Mouse (Mus musculus) ES-CJ7 (cell line): ENCODE measurements around the gene Gata2.

Source experiments
- DNase-seq: peaks from one replicate; pipeline ENCODE4 v3.0.0; 2011; ENCODE audit warnings: low read depth, low spot score

The Gata2 gene

DNA sequence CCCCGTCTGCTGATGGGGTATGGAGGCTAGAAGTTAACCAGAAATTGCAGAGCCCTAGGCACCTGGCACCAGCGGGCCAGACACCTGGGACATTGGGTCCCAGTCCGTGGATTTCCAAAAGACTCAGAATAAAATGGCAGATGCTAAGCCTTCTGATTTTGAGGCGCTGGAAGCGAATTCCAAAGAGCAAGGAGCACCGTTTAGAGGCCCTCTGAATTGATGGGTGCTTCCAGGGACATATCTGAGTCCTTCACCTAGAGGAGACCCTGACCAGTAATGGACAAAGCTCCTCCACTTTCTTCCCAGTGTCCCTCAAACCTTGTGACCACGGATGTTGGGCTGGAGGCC lies 1.3 kb downstream of the Gata2 start:
- DNase-seq: no peak

DNA sequence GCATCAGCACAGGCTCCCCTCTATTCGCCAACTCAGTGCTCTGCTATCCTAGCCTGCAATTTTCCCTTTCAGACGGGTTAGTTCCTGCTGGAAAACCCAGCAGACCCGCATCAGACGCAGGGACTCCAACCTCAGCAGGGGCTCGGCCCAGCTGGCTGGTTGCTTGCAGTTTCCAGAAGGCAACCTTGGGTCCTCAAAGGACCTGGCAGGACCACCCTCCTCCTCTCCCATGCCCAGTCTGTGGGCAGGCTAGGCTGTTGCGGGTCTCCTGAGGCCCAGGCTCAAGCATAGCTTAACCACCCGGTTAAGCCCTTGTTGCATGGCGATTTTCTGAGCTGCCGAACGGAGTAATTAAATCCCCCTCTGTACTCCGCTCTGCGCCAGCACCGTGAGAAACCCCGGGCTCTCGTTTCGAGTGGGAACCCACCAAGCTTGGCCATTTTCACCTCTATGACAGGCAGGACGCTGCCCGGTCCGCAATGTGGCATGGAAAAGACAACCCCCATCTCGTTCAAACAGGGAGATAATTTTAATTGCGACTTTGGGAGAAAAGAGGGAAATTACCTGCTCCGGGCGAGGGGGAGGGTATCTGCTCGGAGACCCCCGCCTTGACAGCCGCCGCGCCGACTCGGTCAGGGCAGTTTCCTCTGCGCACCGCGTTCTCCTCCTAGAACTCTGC lies 2.5 kb downstream of the Gata2 start:
- peak; percentile 61 for DNase-seq

DNA sequence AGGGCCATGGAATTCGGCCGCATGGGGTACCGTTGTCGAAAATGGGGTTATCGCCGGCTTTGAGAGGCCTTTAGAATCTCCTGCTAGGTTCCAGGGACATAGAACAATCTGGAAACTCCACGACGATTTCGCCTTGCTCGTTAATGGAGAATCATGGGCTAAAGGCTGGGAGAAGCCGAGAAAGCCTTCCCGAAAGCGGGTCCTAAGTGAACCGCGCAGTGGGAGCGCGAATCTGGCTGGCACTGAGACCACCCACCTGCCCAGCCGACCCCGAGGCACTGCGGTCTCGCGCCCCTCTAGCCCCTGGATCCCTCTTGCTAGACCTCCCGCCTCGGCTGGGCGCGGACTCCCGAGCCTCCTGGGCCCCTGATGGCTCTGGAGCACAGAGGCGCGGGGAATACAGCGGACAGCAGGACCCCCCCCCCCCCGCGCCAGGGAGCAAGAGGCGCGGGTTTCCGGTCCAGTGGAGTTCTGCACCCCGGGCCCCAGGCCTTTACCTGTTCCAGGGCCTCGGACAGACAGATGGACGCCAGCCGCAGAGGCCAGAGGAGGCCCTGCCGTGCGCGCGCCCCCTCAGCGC lies 3.1 kb downstream of the Gata2 start:
- DNase-seq: no peak

DNA sequence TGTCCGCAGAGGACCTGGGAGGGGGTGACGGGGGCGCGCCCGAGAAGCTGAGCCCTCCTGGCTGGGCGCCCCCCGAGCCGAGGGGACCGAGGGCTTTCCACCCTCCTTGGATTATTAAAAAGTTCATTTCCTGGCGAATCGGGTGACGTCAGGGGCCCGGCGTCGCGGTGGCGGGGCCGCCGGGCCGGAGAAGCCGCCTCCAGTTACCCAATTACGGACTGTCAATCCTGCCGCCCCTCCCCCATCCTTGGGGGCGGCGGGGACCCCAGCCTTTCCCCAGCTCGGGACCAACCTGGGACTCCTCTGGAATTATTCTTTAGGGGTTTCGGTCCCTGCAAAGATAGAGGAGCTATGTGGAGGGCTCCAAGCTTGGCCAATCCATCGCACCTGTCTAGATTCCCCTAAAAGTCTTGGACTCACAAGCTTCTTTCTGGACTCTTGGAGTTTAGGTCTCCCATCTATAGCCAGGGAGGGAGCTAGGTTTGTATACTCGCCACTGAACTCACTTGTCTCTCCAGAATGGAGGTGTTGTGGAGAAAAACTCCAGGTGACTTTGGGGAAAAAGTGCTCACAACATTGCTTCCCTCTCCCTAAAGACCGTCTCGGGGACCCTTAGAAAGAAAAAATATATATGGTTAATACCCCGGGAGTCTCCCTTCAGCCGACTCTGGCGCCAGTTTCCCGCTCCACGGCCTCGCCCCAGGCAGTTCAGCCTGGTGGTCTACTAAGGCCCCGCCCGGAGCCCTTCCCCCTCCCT lies 3.8 kb downstream of the Gata2 start:
- no peak for DNase-seq

DNA sequence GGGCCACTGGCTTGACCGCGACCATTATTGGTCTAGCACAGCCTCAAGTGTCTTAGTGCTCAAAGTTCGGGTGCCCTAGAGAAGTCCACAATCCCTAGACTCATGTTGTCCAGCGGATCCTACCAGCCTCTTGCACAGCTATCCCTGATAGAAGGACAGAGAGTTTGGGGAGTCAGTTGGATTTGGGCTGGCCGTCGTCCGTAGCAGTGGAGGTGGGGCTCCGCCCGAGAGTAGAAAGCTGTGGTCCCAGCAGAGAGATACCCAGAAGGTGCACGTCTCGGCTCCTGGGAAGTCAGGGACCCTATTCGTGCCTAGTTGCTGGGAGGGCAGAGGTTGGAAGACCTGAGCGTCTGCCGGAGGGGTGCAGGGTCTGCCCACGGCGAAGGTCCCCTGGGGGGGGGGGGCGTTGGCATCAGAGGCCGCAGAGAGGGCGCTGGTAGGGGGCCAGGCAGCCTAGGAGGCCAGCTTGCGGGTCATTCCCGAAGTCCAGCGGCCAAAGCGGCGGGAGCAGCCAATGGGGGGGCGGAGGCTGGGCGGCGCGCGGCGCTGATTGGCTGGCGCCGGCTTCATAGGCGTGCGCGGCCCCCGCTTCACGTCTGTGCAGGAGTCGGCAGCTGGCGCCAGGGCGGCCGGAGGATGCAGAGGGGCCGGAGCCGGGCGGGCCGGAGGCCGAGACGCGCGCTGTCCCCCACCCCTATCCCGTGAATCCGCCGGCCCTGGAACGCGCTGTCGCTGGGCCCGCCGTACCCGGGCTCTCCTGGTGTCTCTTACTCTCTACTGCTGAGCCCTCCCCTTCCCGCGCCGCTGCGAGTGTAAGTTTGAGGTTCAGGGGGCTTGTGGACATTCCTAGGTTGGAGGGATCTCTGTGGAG lies 4.6 kb downstream of the Gata2 start:
- peak; percentile 55 for DNase-seq

DNA sequence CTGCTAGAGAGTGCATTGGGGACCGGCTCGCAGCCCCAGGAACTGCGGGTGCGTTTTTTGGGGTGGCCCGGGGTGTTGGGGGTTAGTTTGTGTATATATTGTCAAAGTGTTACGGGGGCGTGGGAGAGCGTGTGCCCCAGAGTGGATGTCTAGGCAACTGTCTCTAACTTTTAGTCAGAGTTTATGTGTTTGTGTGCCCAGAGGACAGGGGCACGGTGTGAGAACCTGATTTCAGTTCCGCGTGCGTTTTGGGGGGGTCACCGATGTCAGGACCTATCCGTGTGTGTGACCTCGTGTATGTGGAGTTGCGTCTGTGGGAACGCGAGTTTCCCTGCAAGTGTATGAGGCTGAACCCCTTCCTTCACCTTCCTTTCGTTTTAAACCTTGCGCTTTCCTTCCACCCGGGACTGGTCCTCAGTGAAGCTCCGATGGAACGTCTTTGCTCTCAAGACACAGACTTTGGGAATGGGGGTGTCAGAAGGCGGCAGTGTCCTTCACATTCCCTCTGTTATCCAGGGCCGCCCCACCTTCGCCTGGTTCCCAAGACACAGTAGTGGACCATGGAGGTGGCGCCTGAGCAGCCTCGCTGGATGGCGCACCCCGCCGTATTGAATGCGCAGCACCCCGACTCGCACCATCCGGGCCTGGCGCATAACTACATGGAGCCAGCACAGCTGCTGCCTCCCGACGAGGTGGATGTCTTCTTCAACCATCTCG lies 5.5 kb downstream of the Gata2 start:
- no peak for DNase-seq

DNA sequence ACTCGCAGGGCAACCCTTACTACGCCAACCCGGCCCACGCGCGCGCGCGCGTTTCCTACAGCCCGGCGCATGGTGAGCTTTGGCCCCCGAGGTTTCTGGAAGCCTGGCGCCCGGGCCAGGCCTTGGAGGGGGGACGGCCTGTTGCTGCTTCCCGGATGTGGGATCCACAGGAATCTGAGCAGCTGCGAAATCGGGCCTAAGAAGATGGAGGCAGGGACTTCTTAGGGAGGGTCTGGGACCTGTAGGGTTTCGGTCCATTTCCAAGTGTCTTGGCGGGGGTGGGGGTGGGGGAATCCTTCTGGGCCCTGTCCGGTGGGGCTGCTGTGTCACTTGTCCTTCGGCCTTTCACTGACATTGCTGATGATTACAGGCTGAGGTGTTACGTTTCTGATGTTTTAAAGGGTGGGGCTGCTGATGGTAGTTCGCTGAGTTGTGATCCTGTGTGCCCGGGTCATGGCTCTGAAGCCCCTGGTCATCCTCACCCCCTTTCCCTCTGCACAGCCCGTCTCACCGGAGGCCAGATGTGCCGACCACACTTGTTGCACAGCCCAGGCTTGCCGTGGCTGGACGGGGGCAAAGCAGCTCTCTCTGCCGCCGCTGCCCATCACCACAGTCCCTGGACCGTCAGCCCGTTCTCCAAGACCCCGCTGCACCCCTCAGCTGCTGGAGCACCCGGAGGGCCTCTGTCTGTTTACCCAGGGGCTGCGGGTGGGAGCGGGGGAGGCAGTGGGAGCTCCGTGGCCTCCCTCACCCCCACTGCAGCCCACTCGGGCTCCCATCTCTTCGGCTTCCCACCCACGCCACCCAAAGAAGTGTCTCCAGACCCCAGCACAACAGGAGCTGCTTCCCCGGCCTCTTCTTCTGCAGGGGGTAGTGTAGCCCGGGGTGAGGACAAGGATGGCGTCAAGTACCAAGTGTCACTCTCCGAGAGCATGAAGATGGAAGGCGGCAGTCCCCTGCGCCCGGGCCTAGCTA lies 6.3 kb downstream of the Gata2 start:
- no peak for DNase-seq

DNA sequence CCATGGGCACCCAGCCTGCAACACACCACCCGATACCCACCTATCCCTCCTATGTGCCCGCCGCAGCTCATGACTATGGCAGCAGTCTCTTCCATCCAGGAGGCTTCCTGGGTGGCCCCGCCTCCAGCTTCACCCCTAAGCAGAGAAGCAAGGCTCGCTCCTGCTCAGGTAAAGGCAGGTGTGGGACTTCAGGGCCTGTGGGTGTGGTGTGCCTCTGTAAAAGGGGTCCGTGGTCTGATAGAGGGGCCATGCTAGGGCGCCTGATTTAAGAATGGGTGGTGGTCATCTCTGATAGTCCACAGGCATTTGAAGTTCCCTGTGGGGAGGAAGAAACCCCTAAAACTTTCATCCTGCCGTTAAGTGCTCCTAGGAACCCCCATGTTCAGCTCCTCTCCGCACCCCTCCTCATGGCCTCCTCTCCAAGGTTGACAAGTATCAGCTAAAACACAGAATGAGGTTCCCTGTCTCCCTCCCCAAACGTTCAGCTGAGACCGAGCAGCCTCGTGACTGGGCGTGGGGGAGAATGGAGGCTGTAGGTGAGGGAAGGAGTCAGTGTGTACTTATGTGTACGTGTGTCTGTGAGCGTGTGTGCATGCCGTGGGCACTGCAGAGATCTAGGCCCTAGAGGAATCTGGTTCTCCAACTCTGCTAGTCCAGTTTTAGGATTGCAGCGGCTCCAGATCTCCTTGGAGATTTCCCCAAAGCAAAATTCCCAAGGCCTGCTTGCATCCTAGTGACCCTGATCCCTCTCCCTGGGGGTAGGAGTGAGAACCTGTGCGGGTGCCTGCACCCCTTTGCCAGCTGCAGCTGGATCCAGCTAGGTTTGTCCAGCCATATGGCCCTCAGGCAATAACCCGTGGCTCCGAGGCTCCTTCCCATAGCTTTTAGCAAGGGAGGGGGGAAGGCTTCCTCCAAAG lies 7.3 kb downstream of the Gata2 start:
- DNase-seq: no peak

DNA sequence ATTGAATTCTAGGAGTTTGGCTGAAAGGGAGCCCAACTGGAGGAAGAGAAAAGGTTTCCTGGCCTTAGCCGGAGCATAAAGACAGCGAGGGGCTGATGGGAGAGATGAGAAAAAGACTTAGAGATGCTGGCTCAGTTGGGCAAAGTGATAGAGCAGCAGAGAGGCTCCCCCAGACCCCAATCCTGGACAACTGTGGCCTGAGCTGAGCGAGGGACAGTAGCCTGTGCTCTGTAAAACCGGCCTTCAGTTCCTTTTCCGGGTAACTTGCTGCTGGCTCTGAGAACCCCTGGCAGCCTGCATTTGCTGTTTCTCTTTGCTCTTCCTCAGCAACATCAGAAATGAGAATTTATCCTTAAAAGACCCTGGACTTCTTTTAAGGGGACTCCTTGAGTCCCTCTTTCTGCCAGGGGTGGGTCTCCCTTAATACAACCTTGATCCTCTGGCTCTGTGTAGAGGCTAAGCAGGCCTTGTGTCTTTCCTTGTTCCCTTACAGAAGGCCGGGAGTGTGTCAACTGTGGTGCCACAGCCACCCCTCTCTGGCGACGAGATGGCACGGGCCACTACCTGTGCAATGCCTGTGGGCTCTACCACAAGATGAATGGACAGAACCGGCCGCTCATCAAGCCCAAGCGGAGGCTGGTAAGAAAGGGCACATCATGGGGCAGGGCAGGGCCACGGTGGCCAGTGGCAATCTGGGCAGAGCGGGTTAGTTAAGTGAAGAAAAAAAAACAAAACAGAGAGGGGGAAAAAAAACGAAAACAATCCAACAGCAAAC lies 8.4 kb downstream of the Gata2 start:
- DNase-seq: no peak

DNA sequence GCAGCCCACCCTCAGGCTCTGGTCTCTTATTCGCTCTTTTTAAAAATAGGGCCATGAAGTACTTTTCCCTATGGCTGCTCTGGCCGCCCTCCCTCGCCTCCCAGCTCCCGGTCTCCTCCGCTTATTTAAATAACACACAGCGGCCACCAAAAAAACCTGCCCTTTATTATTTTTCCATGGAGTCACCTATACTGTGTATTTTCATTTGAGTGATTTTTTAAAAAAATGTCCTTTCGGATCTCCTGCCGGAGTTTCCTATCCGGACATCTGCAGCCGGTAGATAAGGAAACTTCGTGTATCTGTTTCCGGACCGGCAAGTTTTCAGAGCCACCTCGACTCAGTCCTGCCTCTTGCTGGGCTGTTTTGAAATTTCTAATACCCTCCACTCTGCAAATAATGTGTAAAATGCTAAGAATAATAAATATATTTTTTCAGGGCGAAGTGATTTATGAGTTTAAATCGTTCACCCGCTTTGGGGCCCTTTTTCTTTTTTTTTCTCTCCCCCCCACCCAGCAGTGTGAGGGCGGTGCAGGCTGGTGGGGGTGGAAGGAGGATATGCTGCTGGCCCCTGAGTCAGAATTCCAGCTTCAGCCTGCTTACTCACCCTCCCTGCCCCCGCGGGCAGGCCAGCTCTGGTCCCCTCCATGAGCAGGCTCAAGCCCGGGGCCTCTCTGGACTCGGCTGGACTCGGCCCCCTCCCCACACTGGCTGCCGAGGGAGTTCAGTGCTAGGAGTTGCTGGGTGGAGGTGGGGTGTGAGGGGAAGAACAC lies 9.4 kb downstream of the Gata2 start:
- DNase-seq: no peak

DNA sequence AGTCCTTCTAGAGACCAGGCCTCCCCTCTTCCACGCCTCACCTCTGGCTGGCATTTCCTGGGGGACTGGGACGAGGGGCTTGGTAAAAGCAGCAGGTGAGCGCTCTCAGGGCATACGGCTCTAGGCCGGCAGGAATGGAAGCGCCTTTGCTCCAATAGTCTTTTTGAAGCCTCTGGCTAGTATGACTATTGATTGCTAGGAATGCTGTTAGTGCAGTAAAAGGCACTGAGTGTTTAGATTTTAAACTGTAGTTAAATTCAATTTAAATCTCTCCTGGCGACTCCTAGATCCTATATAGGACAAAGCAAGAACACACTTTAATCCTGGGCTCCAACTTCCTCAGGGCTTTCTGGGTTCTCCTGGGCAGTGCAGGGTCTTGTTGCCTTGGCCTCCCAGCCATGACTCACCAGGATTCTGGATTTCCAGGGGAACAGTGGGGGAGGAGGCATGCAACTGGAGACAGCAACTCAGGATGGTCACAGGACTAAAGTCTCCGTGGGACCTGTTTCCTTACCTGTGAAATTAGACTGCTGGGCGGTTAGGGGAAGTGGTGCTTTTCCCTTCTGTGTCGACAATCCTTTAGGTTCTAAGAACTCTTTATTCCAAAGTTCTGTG lies 10.2 kb downstream of the Gata2 start:
- DNase-seq: no peak

DNA sequence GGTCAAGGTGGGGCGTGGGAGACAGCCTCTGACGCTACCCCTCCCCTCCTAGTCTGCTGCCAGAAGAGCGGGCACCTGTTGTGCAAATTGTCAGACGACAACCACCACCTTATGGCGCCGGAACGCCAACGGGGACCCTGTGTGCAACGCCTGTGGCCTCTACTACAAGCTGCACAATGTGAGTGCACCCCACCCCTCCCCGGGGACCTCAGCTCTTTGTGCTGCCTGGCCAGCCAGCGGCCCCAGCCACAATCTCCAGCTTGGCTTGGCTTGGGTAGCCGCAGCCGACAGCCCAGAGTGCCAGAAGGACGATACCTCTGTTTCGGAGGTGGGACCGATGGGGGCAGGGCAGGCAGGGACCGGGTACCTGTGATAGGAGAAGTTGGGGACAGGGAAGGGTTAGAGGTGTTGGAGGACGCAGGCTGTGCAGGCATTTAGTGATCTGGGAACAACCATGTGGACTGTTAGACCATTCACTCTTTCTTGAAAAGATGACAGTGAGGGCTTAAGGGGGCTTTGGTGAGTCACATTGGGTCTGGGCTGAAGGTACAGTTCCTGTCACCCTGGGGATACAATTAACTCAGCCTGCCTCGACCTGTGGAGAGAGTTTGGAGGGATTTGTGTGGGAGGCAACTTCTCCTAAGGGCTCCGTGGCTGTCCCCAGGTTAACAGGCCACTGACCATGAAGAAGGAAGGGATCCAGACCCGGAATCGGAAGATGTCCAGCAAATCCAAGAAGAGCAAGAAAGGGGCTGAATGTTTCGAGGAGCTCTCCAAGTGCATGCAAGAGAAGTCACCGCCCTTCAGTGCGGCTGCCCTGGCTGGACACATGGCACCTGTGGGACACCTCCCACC lies 11.1 kb downstream of the Gata2 start:
- DNase-seq: no peak

DNA sequence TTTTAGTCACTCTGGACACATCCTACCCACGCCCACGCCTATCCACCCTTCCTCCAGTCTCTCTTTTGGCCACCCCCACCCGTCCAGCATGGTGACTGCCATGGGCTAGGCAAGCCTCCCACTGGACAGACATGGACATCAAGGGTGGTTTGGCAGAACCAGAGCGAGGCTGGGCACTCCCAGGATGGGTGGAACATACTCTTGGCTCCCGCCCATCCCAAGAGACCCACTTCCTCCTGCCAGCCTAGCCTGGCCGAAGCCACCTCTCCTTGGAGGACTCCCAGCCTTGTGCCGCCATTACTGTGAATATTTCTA lies 11.7 kb downstream of the Gata2 start:
- DNase-seq: no peak

DNA sequence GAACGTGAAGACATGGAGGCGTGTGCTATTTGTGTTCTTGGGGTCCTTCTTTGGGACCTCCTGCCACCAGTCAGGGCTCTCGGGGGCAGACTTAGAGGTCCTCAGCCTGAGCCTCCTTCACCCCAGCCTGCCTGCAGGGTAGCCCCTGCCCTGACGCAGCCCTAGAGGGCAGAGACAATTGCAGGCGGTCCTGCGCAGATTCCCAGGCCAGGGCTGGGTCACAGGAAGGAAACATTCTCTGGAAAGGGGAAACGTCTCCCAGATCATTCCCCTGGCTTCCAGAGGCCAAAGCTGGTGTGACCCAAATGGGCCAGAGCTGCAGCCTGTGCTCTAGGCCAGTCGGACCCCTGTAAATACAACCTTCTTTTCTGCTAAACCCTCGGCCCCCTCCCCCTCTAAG lies 12.2 kb downstream of the Gata2 start:
- DNase-seq: no peak

DNA sequence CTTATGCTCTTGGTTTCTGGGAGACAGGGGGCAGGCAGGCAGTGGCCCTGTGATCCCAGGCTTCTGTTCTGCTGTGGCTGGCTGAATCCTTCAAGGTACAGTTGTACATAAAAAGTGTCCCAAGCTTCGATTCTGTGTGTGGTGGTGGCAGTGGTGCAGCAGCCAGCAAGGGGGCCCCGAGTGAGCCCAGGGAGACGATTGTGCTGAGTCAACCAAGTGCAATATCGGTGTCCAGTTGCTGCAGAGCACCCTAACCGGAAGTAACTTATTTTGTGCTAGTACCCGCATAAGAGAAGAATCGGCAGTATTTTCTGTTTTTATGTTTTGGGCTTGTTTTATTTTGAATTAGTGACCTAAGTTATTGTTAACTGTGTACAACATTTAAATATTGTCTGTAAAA lies 12.9 kb downstream of the Gata2 start:
- no peak for DNase-seq

DNA sequence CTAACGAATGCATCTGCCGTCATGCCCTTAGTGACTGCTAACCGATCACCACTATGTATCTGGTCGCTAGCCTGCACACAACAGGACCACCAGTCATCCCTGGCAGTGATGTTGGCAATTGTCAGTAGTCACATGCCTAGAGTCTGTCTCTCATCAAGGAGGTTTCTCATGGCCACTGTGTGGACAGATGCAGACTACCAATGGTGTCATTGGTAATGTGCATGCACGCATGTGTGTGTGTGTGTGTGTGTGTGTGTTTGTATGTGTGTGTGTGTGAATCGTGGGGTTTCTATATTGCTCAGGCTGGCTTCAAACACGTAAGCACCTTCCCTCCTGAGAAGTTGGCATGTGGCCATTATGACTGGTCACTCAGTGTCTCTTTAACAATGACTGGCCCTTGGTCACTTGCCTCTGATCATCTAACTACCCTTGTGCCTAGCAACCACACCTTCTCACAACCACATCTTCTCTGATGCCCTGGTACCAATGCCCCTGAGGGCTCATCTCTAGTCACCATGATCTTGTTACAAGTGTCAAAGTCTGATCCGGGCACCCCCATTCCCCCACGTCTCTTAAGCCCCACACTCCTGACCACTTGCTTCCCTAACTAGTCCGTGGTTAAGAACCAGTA lies 13.8 kb downstream of the Gata2 start:
- no peak for DNase-seq
